Mouse (Mus musculus) spleen, adult 2 months (tissue): ENCODE data around the gene Asnsd1.

Experiments
- CTCF ChIP-seq: fragments of 200-500 bp; IDR thresholded peaks from 2 replicates; pipeline ENCODE4 v1.5.1; 2011; ENCODE audit warnings: mild to moderate bottlenecking, inconsistent platforms; ENCODE audit not compliant: insufficient read depth, insufficient read length, insufficient replicate concordance; ENCODE audit errors: extremely low read depth
- POLR2A ChIP-seq: fragments of 200-500 bp; IDR thresholded peaks from 2 replicates; pipeline ENCODE4 v1.6.1; 2011; ENCODE audit warnings: low read depth, low read length, inconsistent platforms

DNA sequence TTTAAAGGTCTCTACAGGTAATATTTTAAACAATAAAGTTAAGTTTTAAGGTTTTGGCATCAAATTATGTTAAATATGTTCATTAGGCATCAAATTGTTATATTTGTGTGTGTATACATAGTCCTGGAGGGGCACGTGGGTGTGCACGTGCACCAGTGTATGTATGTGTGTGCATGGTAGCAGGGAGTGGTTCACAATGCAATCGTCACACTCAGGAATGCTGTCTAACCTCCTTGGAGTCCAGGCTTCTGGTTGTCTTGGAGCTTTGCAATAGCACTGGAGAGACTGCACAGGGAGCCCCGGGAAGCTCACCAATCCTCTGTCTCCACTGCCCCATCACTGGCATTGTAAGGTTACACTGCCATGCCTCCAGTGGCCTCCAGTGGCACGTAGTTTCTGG, 29.3 kb downstream of the Asnsd1 start:
- TF ChIP-seq POLR2A (no peak), CTCF (no peak)
